ENCODE assay signal across 26 mouse cellular contexts in the genomic region with DNA sequence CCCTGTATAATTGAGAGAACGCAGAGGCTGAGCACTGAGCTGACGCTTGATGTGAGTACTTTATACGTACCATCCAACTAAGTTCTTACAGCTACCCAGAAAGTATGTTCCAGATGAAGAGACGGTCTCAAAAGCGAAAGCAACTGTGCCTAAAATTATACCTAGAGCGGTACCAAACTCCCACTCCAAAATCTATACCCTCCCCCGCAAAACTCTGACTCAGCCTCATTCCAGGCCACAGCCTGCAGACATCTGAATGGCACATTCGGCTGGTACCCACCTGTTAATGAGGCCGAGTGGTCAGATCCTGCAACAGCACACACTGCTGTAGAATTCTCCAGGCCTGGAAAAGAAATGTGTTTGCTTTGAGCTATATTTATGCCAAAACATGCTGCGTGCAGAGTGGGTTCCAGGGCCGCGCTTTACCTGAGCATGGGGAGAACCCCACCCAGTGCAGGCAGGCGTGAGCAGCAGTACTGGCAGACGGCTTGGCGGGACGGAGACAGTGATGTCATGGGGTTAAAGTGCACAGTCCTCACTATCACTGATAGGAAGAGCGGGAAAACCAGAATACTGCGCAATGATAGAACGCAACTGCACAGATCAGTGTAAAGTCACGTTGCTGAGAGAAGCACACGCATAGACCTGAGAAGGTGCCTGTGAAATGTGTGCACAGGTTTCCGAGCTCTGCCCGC. TPM values are rescaled to one million over a fixed set of nuclear protein-coding genes. Genes with fewer than 3 reads are reported as not detected.
A peak's percentile ranks its signal among the peaks of the same experiment; 100 is the strongest.
DNase-seq lines count a peak whose midpoint lies in the region; ATAC-seq and TF ChIP-seq lines count a peak whose summit lies in the region.
"Had no signal": no experiment of that assay in that cellular context is flagged by ENCODE, and none has a peak within 500 bp of the region (broad histone marks: within the 10 kb centered on the region; RNA-seq: fewer than 3 reads in every experiment).

No protein-coding gene starts in this region.

- no peak overlapping the region for H3ac ChIP-seq in myocyte (ENCODE audit: control insufficient read depth, insufficient read length)

- no peaks in the 10 kb centered on the region for H3K27me3 ChIP-seq in myocyte (ENCODE audit: control insufficient read depth, insufficient read depth, insufficient read length)
- H3K27me3 ChIP-seq in liver, embryonic 11.5 days (replicated peaks; ENCODE audit: control insufficient read depth, insufficient read depth, low read length): no peaks in the 10 kb centered on the region
- H3K27me3 ChIP-seq: embryonic facial prominence, embryonic 13.5 days; heart, embryonic 15.5 days had no signal

- no peaks in the 10 kb centered on the region for H3K9me3 ChIP-seq in liver, embryonic 11.5 days (ENCODE audit: control insufficient read depth, low read length)
- H3K9me3 ChIP-seq: embryonic facial prominence, embryonic 13.5 days; heart, embryonic 15.5 days; limb, embryonic 10.5 days had no signal

- no peaks in the 10 kb centered on the region for H3K79me2 ChIP-seq in myocyte (ENCODE audit: control insufficient read depth, insufficient read depth)

- WGBS in liver, embryonic 11.5 days: 89% methylated on average over 23 of the region's 23 CpGs

- no peak for TF ChIP-seq POLR2A in myocyte (IDR thresholded peaks at IDR 0.05; ENCODE audit: insufficient read length, low read depth)

- H3K4me1 ChIP-seq in liver, embryonic 11.5 days (replicated peaks; ENCODE audit: control insufficient read depth, insufficient read depth, low read length): no peaks in the 10 kb centered on the region
- H3K4me1 ChIP-seq: embryonic facial prominence, embryonic 13.5 days; limb, embryonic 10.5 days had no signal

- intact Hi-C loops in left cerebral cortex, postnatal 25 days (cut with DNase I): no loop called here
- intact Hi-C loops in left cerebral cortex, postnatal 10 days (cut with DNase I): no loop called here

- no peak overlapping the region for H3K9ac ChIP-seq in liver, embryonic 11.5 days (ENCODE audit: low read depth, low read length)
- H3K9ac ChIP-seq: embryonic facial prominence, embryonic 13.5 days; heart, embryonic 15.5 days had no signal

- no peaks in the 10 kb centered on the region for H3K36me3 ChIP-seq in myocyte (ENCODE audit: control insufficient read depth, insufficient read depth)
- H3K36me3 ChIP-seq in liver, embryonic 11.5 days (ENCODE audit: control insufficient read depth, insufficient read depth, low read length): peaks cover 4% of the 10 kb centered on the region; the same call in 1 of the 2 replicates
- H3K36me3 ChIP-seq: heart, embryonic 15.5 days; limb, embryonic 10.5 days had no signal

- peak; percentile 61 to 79 for DNase-seq in frontal cortex, adult 2 months (ENCODE audit: extremely low spot score in 1 of 2, low spot score in 1 of 2)
- DNase-seq in frontal cortex, postnatal 14 days (ENCODE audit: low spot score in 2 of 2): no peak
- peak; percentile 45 to 83 for DNase-seq in left cerebral cortex, postnatal 25 days (ENCODE audit: low spot score in 2 of 2)
- no peak for DNase-seq in left cerebral cortex, postnatal 10 days (ENCODE audit: extremely low spot score in 1 of 2, low spot score in 2 of 2)
- peak; percentile 86 for DNase-seq in brain, adult 2 months (ENCODE audit: low read depth, low spot score)
- no peak for DNase-seq in kidney, postnatal 14 days
- DNase-seq in liver, embryonic 11.5 days (ENCODE audit: low spot score): no peak
- DNase-seq: cerebellum, adult 8-10 months; gastrocnemius, postnatal 25 days; heart, adult 2 months; kidney, adult 18-20 months; lung, adult 2 months; retina, postnatal 1 day; thymus, postnatal 14 days had no signal

- H3K4me2 ChIP-seq in myocyte (ENCODE audit: low read depth): peak overlapping the region; percentile 4
- H3K4me2 ChIP-seq in liver, embryonic 11.5 days: no peak overlapping the region
- H3K4me2 ChIP-seq: embryonic facial prominence, embryonic 13.5 days; heart, embryonic 15.5 days had no signal

- no peak for ATAC-seq in liver, embryonic 11.5 days (replicated peaks; ENCODE audit: low FRiP score)
- ATAC-seq: forebrain, embryonic 16.5 days; hindbrain, embryonic 16.5 days had no signal

- H3K4me3 ChIP-seq in myocyte: no peak overlapping the region
- H3K4me3 ChIP-seq in liver, embryonic 11.5 days (ENCODE audit: low read depth, low read length): no peak overlapping the region
- H3K4me3 ChIP-seq: embryonic facial prominence, embryonic 13.5 days; heart, adult 2 months; heart, embryonic 15.5 days; limb, embryonic 10.5 days had no signal

- no peak overlapping the region for H3K27ac ChIP-seq in liver, embryonic 11.5 days (ENCODE audit: low read depth, low read length)
- H3K27ac ChIP-seq: embryonic facial prominence, embryonic 13.5 days; heart, adult 2 months; heart, embryonic 15.5 days; kidney, postnatal 0 days; limb, embryonic 10.5 days had no signal

TF ChIP-seq in myocyte, 11 proteins besides CTCF, POLR2A, EP300 and RAD21:
- TF ChIP-seq CEBPB (IDR thresholded peaks at IDR 0.05; ENCODE audit: insufficient read depth, poor library complexity, severe bottlenecking): no peak
- peak; percentile 13 for TF ChIP-seq TCF3 (IDR thresholded peaks at IDR 0.05; ENCODE audit: insufficient read length, low read depth)
- TF ChIP-seq POLR2AphosphoS2 (IDR thresholded peaks at IDR 0.05; ENCODE audit: insufficient read length, low read depth): no peak
- TF ChIP-seq MYOD1 (IDR thresholded peaks at IDR 0.05; ENCODE audit: control insufficient read depth in 1 of 3, insufficient read length in 2 of 3, low read depth in 2 of 3): peak in 2 of 3 experiments; percentile 70 to 92
- peak in 1 of 3 experiments; percentile 56 for TF ChIP-seq MYOG (IDR thresholded peaks at IDR 0.05; ENCODE audit: control insufficient read depth in 1 of 3, insufficient read depth in 1 of 3, insufficient read length in 2 of 3, low read depth in 2 of 3)

RNA-seq across cellular contexts. Expression of a gene that starts 21.0 kb away (rescaled TPM):
- 48.0 and 50.4 TPM in 2 replicates for polyA plus RNA-seq in frontal cortex, adult 2 months (2012; rRNA removed)
- 10 to 100 TPM; 59.7 to 69.3 TPM for total RNA-seq in left cerebral cortex, postnatal 25 days (2021)
- 10 to 100 TPM; 57.3 to 61.3 TPM for total RNA-seq in left cerebral cortex, postnatal 10 days (2021)
- 13.9 TPM for polyA plus RNA-seq in myocyte (2012; fragmentation: generic; extraction: Trizol)
- polyA plus RNA-seq in liver, embryonic 11.5 days (2014; fragmentation: Nextera tagmentation; extraction: Ambion mirVana): 13.2 and 15.7 TPM in 2 replicates

RNA-seq across cellular contexts. Expression of a gene that starts 53.8 kb away (rescaled TPM):
- polyA plus RNA-seq in frontal cortex, adult 2 months (2012; rRNA removed): 0.27 and 0.34 TPM in 2 replicates
- total RNA-seq in left cerebral cortex, postnatal 25 days (2021): under 1 TPM; 0.21 to 0.32 TPM
- total RNA-seq in left cerebral cortex, postnatal 10 days (2021): under 1 TPM; 0.45 to 0.69 TPM
- polyA plus RNA-seq in myocyte (2012; fragmentation: generic; extraction: Trizol): 0.17 TPM
- 0.11 and 0.30 TPM in 2 replicates for polyA plus RNA-seq in liver, embryonic 11.5 days (2014; fragmentation: Nextera tagmentation; extraction: Ambion mirVana)
- total RNA-seq: heart, adult 2 months; hematopoietic stem cell, adult 5-6 weeks; liver, adult 2 months; megakaryocyte-erythroid progenitor cell, adult 5-6 weeks; midbrain, postnatal 0 days had no signal
- polyA plus RNA-seq: limb, embryonic 10.5 days; liver, adult 2 months; lung, adult 2 months; testis, adult 2 months had no signal

Comparison
In these comparisons a context has a peak if more than half of its experiments do, and no peak if none do; other contexts are left out.
1. DNase-seq: peak in frontal cortex, adult 2 months (2 of 2), left cerebral cortex, postnatal 25 days (2 of 2) and brain, adult 2 months (single experiment); none in frontal cortex, postnatal 14 days (0 of 2), left cerebral cortex, postnatal 10 days (0 of 2), kidney, postnatal 14 days (single experiment) and liver, embryonic 11.5 days (single experiment).